Mouse (Mus musculus) ES-Bruce4 (cell line): ENCODE data around the gene Dnajb4. TPM values are rescaled to one million over a fixed set of nuclear protein-coding genes. Genes with fewer than 3 reads are reported as not detected.
"Not testable (repeated sequence)": the region's sequence is repeated elsewhere in the genome, so short reads cannot be mapped to it uniquely, and the experiment has no call there.

Source experiments
- H3K27ac ChIP-seq: 2 replicates; pipeline ENCODE4 v1.5.1; 2012; ENCODE audit warnings: low read length, inconsistent platforms; ENCODE audit not compliant: insufficient read depth
- H3K27me3 ChIP-seq: 2 replicates; pipeline ENCODE4 v1.6.1; 2012; ENCODE audit warnings: mild to moderate bottlenecking, low read length, inconsistent platforms; ENCODE audit not compliant: control insufficient read depth, poor library complexity, insufficient read depth, severe bottlenecking
- H3K36me3 ChIP-seq: 2 replicates; pipeline ENCODE4 v1.6.1; 2012; ENCODE audit warnings: inconsistent platforms, mild to moderate bottlenecking, low read length, moderate library complexity; ENCODE audit not compliant: control insufficient read depth, poor library complexity, insufficient read depth, severe bottlenecking
- H3K4me1 ChIP-seq: one replicate; pipeline ENCODE4 v1.8.1; 2011; ENCODE audit warnings: low read length; ENCODE audit not compliant: control insufficient read depth, insufficient read depth
- H3K4me3 ChIP-seq: 2 replicates; pipeline ENCODE4 v1.5.1; 2011; ENCODE audit warnings: low read depth, mild to moderate bottlenecking, low read length
- H3K9ac ChIP-seq: 2 replicates; pipeline ENCODE4 v1.6.1; 2012; ENCODE audit warnings: low read depth, mild to moderate bottlenecking, inconsistent platforms; ENCODE audit not compliant: poor library complexity, severe bottlenecking
- H3K9me3 ChIP-seq: replicated peaks from 2 replicates; pipeline ENCODE4 v1.6.1; 2012; ENCODE audit warnings: mild to moderate bottlenecking, low read length, inconsistent platforms; ENCODE audit not compliant: control insufficient read depth, poor library complexity, insufficient read depth, severe bottlenecking
- CTCF ChIP-seq: IDR thresholded peaks from one replicate; pipeline ENCODE4 v1.8.1; 2011; ENCODE audit warnings: low read depth, low read length
- EP300 ChIP-seq: IDR thresholded peaks from 2 replicates; pipeline ENCODE4 v1.6.1; 2011; ENCODE audit warnings: low read depth, low read length; ENCODE audit not compliant: insufficient read depth
- POLR2A ChIP-seq: IDR thresholded peaks from one replicate; pipeline ENCODE4 v1.8.1; 2011; ENCODE audit warnings: low read length; ENCODE audit not compliant: insufficient read depth
- polyA plus RNA-seq: library from polyadenylated mRNA; stranded (reverse); fragments of >200 nt; gene quantifications from 2 replicates; pipeline ENCODE4 v1.2.4, GENCODE M21; 2011; ENCODE audit warnings: low read depth; ENCODE audit not compliant: missing spikeins, insufficient read depth, insufficient read length

Gene Dnajb4
- polyA plus RNA-seq, result 27.0 and 28.8 TPM in 2 replicates

DNA sequence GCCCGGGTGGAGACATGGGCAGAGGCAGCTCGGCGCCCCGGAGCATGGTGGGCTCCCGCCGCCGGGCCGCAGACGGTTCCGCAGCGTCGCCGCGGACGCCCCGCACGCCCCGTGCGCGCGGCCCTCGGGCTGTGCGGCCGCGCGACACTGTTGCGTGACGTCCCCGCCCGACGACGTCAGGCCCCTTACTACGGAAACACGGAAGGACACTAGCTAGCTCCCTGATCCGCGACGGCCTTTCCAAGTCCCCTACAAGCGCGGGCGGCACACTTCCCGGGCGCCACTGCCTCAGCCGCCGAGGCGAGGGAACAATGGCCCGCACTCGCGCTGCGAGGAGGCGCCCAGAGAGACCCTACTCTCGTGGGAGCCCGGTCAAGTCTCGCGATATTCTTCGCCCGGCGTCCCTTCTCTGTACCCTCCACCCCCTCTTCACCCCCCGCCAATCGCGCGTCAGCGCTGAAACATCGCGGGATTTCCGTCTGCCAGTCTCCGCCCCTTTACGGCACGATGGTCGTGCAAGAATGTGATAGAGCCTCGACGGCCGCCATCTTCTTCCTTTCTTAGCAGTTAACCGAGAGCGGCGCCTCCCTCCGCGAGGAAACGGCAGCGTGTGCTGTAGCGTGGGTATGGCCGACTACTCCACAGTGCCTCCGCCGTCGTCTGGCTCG, at the start of gene Dnajb4, which contains the start of gene Fubp1:
Dnajb4 (minus strand) TSS at position 336 of the 668 bp plus-strand sequence.
Fubp1 (plus strand) TSS at position 456 of the 668 bp plus-strand sequence.
- H3K27ac ChIP-seq, result peak within 1 kb of the TSS; percentile 74
- H3K27me3 ChIP-seq, result no peaks in the 10 kb centered on the region
- TF ChIP-seq EP300 (0 out of 2 replicates have a peak, but pooled peaks have one; percentile 26), POLR2A (peak; percentile 49), CTCF (no peak)
- H3K4me3 ChIP-seq, result peak within 1 kb of the TSS; percentile 99
- H3K36me3 ChIP-seq, result peaks cover 29% of the 10 kb centered on the region
- peaks cover under 1% of the 10 kb centered on the region for H3K4me1 ChIP-seq
- H3K9ac ChIP-seq, result peak within 1 kb of the TSS; percentile 98
- H3K9me3 ChIP-seq, result no peaks in the 10 kb centered on the region

DNA sequence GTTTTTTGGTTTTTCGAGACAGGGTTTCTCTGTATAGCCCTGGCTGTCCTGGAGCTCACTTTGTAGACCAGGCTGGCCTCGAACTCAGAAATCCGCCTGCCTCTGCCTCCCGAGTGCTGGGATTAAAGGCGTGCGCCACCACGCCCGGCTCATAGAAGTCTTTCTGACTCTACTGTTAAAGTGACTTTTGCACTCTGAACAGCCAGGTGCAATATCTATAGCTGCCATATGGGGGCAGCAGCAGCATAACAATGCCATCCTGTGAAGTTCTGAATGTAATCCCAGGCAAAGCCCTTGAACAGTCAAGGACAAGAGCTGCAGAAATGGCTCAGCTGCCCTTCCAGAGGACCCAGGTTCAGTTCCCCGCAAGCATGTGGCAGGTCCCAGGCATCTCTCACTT, 49.3 kb upstream of the Dnajb4 start:
- not testable (repeated sequence) for H3K27ac ChIP-seq, H3K27me3 ChIP-seq, H3K4me1 ChIP-seq, H3K36me3 ChIP-seq, H3K9ac ChIP-seq, H3K4me3 ChIP-seq, H3K9me3 ChIP-seq
- peak; percentile 47 for TF ChIP-seq CTCF

DNA sequence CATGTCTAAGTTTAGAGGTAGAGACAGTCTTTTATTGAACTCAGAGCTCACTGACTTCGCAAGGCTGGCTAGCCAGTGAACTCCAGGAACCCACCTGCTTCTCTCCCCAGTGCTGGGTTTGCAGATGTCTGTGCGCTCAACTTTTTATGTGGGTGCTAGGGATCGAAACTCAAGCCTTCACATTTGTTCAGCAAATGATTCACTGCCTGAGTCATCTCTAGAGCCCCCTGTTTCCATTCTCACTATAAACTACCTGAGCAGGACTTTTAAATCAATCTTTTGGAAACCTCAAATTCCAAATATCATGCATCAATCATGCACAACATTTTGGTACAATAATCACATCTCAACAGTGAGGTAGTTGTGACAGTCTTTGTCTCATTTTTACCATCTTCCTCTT, 47.4 kb upstream of the Dnajb4 start:
- H3K27ac ChIP-seq, result no peak overlapping the region
- H3K9ac ChIP-seq, result no peak overlapping the region
- H3K9me3 ChIP-seq, result no peaks in the 10 kb centered on the region
- no peaks in the 10 kb centered on the region for H3K36me3 ChIP-seq
- H3K4me1 ChIP-seq, result peaks cover 2% of the 10 kb centered on the region
- no peaks in the 10 kb centered on the region for H3K27me3 ChIP-seq
- TF ChIP-seq CTCF, result no peak
- TF ChIP-seq EP300, result no peak
- TF ChIP-seq POLR2A, result no peak
- H3K4me3 ChIP-seq, result no peak overlapping the region

DNA sequence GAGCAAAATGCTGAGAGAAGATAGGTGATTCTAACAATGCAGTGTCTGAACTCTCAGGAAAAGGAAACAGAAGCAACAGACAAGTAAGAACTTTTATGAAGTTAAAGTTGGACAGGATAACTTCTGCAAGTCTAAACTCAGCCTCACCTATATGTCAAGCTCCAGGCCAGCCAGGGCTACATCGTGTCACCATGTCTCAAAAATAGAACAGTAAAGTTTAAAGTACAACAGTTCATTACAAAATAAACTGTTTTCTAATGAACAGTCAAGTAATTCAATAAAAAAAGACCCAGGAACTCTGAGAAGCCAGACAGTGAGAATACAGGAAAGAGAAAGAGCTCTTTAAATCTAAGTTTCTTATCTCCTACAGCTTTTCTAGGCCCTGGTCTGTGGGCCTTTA, 40.4 kb upstream of the Dnajb4 start:
- H3K9me3 ChIP-seq, result no peaks in the 10 kb centered on the region
- no peaks in the 10 kb centered on the region for H3K27me3 ChIP-seq

DNA sequence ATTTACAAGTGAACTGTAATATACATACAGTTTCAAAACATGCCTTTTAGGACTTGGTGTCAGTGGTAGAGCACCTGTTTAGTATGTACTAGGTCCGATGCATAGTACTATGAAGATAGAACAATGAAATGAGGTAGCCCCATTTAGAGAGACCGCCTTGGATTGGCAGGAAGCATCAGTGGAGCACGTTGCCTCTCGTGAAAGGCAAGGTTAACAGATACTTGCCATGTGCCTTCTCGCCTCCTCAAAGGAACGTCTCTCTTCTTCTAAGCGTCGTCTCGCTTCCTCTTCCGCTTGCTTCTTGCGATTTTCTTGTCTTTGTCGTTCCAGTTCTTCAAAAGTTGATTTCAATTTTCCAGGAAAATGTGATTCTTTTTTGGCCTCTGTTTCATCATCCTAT, 37.6 kb upstream of the Dnajb4 start:
- no peaks in the 10 kb centered on the region for H3K36me3 ChIP-seq
- H3K4me3 ChIP-seq, result no peak overlapping the region
- TF ChIP-seq POLR2A (no peak), EP300 (no peak), CTCF (no peak)
- H3K27me3 ChIP-seq, result no peaks in the 10 kb centered on the region
- H3K9me3 ChIP-seq, result no peaks in the 10 kb centered on the region
- no peaks in the 10 kb centered on the region for H3K4me1 ChIP-seq
- no peak overlapping the region for H3K27ac ChIP-seq
- H3K9ac ChIP-seq, result no peak overlapping the region

More for the DNA sequence above, 40.4 kb upstream of the Dnajb4 start:
- TF ChIP-seq EP300, result no peak
- TF ChIP-seq POLR2A, result no peak
- TF ChIP-seq CTCF, result no peak
- Histone ChIP-seq H3K9ac (no peak overlapping the region), H3K4me3 (no peak overlapping the region), H3K27ac (no peak overlapping the region), H3K4me1 (no peaks in the 10 kb centered on the region), H3K36me3 (no peaks in the 10 kb centered on the region)

DNA sequence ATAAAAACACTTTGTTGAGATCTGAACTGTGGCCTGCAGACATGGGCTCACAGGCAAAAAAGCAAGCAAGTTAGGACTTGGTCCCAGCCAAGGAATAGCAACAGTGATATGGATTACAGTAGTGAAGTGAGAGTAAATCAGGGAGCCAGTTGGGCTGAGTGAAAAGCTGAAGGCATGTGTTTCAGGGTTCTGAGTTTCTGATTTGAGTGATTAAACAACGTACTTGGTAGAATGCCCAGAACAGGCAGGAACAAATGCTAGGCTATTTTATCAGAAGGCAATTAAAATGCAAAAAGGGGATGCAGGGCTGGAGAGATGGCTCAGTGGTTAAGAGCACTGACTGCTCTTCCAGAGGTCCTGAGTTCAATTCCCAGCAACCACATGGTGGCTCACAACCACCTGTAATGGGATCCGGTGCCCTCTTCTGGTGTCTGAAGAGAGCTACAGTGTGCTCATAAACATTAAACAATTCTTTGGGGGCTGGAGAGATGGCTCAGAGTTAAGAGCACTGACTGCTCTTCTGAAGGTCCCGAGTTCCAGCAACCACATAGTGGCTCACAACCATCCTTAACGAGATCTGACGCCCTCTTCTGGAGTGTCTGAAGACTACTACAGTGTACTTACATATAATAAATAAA, 35.3 kb upstream of the Dnajb4 start:
- Histone ChIP-seq H3K4me1 (no peaks in the 10 kb centered on the region), H3K4me3 (no peak overlapping the region), H3K36me3 (no peaks in the 10 kb centered on the region; the same call in 1 of the 2 replicates), H3K9me3 (no peaks in the 10 kb centered on the region), H3K9ac (no peak overlapping the region), H3K27ac (no peak overlapping the region), H3K27me3 (no peaks in the 10 kb centered on the region)
- no peak for TF ChIP-seq CTCF
- TF ChIP-seq EP300, result no peak
- TF ChIP-seq POLR2A, result no peak
